Comparison of ENCODE assay signal across 8 mouse cellular contexts in the genomic region with DNA sequence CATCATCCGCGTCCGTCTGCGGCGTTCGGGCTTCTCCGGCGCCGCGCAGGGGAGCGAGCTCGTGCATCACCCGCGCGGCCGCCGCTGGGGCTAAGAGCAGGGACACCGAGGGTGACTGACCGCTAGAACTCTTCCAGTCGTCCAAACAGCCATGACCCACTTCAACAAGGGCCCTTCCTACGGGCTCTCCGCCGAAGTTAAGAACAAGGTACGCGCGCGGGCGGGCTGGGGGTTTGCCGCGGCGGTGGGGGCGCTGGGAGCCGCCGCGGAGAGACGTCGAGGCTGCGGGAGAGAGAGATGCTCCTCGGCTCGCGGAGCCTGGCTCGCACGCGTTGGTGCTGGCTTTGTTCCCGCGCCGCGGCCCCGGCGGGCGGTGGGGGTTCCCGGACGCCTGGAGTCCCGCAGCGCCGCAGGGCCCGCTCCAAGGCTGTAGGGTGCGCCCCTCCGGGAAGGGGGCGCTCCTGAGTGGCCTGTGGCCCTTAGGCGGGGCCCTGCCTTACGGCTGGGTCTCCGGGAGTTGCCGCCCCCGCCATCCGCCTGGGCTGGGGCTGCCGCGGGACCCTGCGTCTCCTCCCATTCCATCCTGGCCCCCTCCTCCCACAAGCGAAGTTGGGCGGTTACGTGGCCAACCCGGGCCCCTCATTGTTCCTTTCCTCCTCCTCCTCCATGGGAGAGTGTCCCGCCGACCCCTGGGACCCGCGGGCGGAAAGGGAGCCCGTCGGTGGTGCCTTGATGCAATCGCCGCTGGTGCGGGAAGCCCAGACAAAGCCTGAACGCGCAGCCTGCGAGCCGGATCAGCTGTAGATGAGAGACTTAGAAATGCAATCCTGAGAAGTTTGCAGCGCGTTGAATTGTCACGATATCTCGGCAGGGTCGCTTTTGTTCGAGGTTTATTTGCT. TPM values are rescaled to one million over a fixed set of nuclear protein-coding genes. Genes with fewer than 3 reads are reported as not detected.
DNase-seq lines count a peak whose midpoint lies in the region; ATAC-seq lines count a peak whose summit lies in the region.

No protein-coding gene starts in this region.

- peak overlapping the region; percentile 91 for H3K4me3 ChIP-seq in hindbrain, embryonic 14.5 days (replicated peaks; ENCODE audit: low read length)

- no peaks in the 10 kb centered on the region for H3K27me3 ChIP-seq in hindbrain, embryonic 14.5 days (ENCODE audit: control insufficient read depth, insufficient read depth, low read length)

- H3K9ac ChIP-seq in hindbrain, embryonic 14.5 days, result peak overlapping the region; percentile 98

- H3K9me3 ChIP-seq in hindbrain, embryonic 14.5 days (ENCODE audit: control insufficient read depth, low read length), result no peaks in the 10 kb centered on the region

- H3K36me3 ChIP-seq in hindbrain, embryonic 14.5 days (replicated peaks; ENCODE audit: control insufficient read depth, insufficient read depth), result no peaks in the 10 kb centered on the region

- ATAC-seq in hindbrain, embryonic 14.5 days (ENCODE audit: low FRiP score), result peak; percentile 70

- WGBS in hindbrain, embryonic 14.5 days, result under 1% methylated on average over 89 of the region's 93 CpGs

- peak overlapping the region; percentile 72 for H3K4me2 ChIP-seq in hindbrain, embryonic 14.5 days (replicated peaks)

- H3K4me1 ChIP-seq in hindbrain, embryonic 14.5 days (replicated peaks; ENCODE audit: control insufficient read depth, insufficient read depth, low read length), result peaks cover 34% of the 10 kb centered on the region

- peak overlapping the region; percentile 95 for H3K27ac ChIP-seq in hindbrain, embryonic 14.5 days

- DNase-seq in ZHBTc4 (ENCODE audit: low read depth, low spot score), result peak; percentile 90
- DNase-seq in cerebellum, postnatal 36 days, result peak; percentile 41 to 59
- peak; percentile 33 to 46 for DNase-seq in frontal cortex, postnatal 25 days (ENCODE audit: low spot score in 2 of 2)
- peak; percentile 72 for DNase-seq in hindbrain, embryonic 14.5 days (ENCODE audit: low spot score)
- peak; percentile 35 to 44 for DNase-seq in left cerebral cortex, adult 18-20 months (ENCODE audit: low spot score in 2 of 2)
- DNase-seq in lung, postnatal 4 days, result peak; percentile 87 to 93
- peak; percentile 24 to 57 for DNase-seq in right cerebral cortex, adult 2 months (ENCODE audit: low spot score in 2 of 2)
- DNase-seq in urinary bladder, postnatal 10 days (ENCODE audit: low spot score), result peak; percentile 36

RNA-seq across cellular contexts. Expression of gene Cnn3, which starts 0.6 kb away (rescaled TPM):
- polyA plus RNA-seq in hindbrain, embryonic 14.5 days (2014; fragmentation: Nextera tagmentation; extraction: Ambion mirVana), result 436 and 444 TPM in 2 replicates
- 10 to 100 TPM; 59.8 to 68.9 TPM for total RNA-seq in left cerebral cortex, adult 18-20 months (2021)

Comparison
In these comparisons a context has a peak if more than half of its experiments do, and no peak if none do; other contexts are left out.
1. Peak in every context shown above with its lines: DNase-seq, ATAC-seq, H3K4me3 ChIP-seq and H3K27ac ChIP-seq.
2. DNase-seq: peak in every context shown above with its lines; median percentile 90 in ZHBTc4; 90 in lung, postnatal 4 days; 72 in hindbrain, embryonic 14.5 days; 50 in cerebellum, postnatal 36 days; 40 in right cerebral cortex, adult 2 months; 40 in frontal cortex, postnatal 25 days; 40 in left cerebral cortex, adult 18-20 months; 36 in urinary bladder, postnatal 10 days.